Mouse (Mus musculus) gastrocnemius, adult 18-20 months (tissue): ENCODE data around the gene Hmgb4. TPM values are rescaled to one million over a fixed set of nuclear protein-coding genes. Genes with fewer than 3 reads are reported as not detected.

Source experiments
- DNase-seq: peaks from one replicate; pipeline ENCODE4 v3.0.0; 2021; ENCODE audit warnings: low spot score
- long read RNA-seq, 2 experiments: library from polyadenylated mRNA; stranded (forward); transcript quantifications; one replicate each; pipeline ENCODE4 v2.0.0; 2021
- total RNA-seq, 2 experiments: library from RNA; stranded (reverse); gene quantifications; 2 replicates each; pipeline ENCODE4 v1.2.3; 2021

The Hmgb4 gene
- total RNA-seq: not detected
- long read RNA-seq, experiment 1: 0 reads
- long read RNA-seq, experiment 2: 0 reads

DNA sequence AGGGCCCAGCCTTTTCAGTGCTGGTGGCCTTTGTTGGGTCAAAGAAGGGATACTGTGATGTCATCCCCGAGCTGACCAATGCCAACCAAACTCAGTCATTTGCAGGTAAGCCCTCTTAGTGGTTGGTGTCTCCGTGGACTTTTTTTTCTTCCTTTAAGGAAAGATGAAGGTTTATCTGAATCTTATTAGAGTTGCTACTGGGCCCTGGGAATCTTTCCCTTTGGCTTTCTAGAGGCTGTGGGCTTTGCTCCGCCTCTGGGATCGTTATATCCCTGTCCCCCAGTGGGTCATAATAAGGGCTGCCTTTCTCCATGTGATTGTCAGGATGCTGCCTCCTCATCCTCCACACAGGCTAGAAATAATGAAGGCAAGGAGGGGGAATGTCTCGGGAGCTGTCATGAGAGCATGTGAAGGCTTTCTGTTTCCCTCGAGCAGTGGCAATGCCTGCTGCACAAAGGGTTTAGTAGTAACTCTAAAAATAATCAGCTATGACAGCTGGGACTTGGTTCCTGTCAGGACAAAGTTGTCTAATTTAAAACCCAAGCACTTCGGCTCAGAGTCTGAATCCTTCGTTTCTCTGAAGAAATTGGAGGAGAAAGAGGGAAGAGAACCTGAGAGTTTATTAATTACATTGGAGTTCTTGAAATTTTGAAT lies at the start of gene Hmgb4:
Gene Hmgb4, minus strand, starts transcription at position 51 of the 654 bp plus-strand sequence.
- DNase-seq: no peak

DNA sequence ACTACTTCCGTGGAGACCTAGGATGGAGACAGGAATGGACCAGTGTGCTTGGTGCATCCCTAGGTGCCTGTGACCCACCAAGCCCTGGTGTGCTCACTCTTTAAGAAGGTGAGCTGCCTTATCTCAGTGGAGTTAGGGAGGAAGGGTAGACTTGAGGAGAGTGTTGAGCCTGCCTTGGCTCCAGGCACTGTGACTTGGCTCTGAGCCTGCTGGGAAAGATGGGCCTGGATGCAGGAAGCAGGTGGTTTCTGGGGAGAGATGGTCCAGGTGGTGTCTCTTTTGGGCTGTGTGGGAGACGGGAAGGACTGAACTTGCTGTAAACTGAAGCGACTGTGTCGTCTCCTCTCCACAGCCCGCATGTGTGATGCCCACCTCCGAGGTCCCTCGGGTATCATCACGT lies 45.3 kb upstream of the Hmgb4 start:
- DNase-seq: no peak

DNA sequence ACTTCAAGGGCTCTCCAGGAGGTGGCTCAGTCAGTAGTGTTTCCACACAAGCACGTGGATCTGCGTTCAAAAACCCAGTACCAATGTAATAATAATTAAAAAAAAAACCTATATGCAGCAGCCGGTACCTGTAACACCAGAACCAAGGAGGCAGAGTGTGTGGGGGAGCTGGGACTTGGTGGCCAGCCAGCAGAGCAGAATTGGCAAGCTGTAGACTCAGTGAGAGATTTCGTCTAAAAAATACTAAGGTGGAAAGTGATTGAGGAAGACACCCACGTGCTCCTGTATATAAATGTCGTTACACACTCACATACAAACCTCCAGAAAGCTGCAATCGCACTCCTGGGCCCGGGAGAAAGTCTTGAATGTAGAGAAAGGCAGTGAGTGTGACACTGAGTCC lies 43.3 kb upstream of the Hmgb4 start:
- no peak for DNase-seq

DNA sequence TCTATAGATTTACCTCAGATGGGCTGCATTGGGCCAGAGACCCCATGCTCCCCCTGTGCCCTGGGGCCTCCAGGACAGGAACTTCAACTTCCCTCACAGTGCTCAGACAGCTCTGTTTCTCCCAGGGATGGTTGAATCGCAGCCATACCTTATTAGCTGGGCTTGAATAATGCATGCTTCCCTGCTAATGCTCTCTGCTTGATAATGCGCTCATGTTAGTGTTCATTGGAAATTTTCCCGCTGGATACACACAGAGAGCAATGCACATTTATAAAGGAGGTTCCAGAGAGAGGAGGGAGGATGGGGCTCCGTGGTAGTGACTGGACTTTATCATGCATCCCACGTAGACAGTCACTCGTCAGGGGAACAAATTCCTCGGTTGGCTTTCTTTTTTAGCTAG lies 27.3 kb upstream of the Hmgb4 start:
- no peak for DNase-seq

DNA sequence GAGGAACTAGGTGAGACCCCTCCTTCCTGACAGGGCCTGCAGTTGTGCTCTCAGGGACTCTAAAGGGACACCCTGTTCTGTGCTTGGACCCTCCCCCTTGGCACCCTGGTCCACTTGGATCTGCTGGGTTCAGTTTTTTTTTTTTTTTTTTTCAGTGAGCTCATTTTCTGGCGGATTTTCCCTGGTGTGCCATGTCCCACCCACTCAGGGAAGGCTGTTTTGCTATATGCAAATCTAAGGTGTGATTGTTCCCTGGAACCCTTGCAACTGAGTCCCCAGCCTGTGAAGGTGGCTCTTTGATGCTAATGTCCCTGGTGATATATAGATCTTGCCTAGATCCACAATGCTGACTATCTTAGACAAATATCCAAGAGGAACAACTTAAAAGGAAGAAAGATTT lies 24.3 kb upstream of the Hmgb4 start:
- no peak for DNase-seq

DNA sequence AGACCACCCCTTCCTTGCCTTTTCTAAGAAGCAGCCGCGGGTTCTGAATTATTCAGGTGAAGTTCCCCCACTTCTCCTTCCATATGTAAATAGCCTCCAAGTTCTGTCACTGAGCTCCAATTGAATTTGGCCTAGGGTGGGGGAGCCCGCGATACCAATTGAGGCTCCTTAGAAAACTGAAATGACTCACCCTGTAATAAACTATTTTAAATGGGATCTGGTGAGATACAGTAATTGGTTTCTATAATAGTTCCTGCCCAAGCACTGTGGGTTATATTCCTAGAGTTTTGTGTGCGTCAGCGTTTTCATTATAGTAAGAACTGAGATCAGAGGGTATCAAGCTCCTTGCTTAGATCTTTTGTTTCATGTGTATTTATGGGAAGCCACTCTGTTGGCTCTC lies 14.8 kb upstream of the Hmgb4 start:
- no peak for DNase-seq

DNA sequence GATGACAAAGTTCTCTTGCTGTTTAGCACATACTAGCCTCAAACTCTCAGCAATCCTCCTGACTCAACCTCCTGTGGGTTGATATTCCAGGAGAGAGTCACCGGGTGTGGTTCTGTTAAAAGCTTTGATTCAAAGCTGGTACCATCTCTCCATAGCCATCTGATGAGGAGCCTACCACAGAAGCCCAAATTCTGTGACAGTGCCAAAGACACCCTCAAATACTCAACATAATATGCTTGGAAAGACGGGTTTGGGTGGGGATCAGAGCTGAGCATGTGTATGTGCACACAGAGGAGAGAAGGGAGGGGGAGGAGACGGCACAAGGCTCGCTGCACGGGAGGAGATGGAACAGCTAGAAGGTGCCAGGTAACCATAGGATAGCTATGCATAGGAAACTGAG lies 14.4 kb upstream of the Hmgb4 start:
- DNase-seq: no peak

DNA sequence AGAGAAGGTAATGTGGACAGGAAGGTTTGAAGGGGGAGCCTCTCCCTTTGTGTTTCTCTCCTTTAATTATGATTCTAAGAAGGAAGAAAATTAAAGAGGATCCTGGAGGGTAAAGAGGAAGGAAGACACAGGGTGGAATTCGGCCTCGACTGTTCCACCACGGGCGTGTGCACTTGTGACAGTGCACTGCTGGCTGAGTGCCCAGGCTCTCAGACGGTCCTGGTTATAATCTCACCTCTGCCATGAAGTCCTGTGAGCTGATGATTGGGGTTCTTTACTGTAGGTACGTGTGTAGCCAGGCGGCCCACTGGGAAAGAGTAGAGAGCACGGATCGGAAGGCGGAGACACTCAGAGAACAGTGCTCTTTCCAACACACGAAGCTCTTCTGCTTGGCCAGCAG lies 12.4 kb upstream of the Hmgb4 start:
- no peak for DNase-seq

DNA sequence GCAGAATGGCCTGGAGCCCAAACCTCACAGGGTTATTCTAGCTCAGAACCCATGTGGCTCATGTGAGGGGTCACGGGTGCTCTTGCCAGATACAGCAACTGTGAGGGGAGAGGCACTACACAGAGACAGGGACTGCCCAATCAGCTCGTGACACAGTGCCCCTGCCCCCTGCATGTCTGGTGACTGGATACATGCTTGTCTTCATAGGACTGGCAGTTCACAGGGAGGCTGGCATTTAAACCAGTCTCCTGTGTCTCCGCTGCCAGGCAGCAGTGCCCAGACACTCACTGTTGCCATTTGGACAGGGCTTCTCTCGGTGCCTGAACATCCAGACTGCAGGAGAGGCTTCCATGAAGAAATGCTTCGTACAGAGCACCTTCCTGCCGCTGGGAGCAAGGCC lies 11.7 kb upstream of the Hmgb4 start:
- peak; percentile 45 for DNase-seq

DNA sequence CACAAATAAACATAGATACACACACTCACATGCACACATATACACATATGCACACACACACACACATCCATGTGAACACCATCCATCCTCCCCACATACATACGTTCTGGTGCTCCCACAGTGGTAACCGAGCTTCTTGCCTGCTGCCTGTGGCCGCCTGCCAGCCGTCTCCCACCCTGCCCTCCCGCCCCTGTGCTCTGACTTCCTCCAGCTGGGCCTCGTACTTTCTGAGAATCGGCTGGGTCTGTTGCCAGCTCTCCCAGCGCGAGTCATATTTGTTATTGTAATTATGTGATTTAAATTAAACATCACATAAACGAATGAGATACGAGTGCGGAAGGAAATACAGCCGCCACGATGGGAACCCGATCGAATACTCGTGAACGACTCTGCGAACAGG lies 10.2 kb upstream of the Hmgb4 start:
- DNase-seq: no peak

DNA sequence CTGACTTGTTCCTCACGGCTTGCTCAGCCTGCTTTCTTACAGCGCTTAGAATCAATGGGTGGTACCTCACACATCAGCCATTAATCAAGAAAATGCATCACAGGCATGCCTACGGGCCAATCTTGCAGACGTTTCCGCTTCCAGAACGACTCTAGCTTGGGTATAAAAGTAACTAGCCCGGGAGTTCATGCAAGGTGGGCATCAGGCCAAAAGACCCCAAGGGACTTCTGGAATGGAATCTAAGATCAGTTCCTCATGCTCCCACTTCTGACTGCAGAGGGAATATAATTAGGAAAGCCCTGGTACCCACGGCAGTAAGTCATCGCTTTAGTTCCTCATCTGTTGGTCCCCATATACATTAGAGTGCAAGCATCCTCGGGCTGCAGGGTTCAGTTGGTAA lies 9.4 kb upstream of the Hmgb4 start:
- no peak for DNase-seq

DNA sequence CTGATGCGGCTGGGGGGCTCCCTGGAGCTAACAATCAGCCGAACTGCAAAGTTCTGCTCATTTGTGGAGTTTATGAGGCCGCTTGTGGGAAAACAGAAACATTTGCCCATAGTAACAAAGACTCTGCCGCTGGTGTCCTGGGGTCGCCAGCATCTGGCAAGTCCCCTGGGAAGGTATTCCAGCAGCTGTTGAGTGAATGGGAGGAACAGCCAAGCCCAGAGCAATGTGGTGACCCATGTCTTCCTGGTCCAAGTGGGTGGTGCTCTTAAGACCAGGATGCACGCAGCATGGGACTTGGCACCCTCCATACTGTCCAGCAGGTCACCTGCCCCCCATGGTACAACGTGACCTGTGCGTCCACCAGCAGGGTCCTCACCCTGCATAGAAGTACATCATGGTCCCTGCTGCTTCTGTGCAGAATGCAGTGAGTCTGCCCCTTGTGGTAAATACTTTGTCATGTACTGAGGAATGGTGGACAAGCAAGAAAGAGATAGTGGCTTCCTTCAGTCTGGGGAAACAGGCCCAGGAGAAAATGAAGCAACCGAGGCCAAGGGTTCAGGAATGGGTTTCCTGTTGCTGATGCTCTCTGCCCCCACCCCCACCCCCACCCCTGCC lies 8.6 kb upstream of the Hmgb4 start:
- DNase-seq: no peak

DNA sequence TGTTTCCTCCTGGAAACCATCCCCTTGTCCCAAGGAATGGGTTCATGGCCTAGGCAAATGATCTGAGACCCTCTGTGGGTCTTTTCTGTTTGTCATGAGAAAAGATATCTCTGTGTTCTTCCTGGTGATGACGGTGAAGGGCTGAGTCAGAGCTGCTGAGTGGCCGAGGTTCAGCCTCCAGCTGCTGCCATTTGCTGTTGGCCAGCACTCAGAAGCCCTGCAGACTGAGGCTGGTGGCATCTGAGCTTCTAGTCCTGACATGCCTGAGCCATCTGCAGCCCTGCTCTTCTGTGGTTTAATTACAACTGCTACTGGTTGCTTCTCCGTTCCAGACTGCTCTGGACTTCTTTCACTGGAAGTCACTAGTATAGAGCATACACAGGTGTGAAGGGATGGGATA lies 4.6 kb upstream of the Hmgb4 start:
- DNase-seq: no peak

DNA sequence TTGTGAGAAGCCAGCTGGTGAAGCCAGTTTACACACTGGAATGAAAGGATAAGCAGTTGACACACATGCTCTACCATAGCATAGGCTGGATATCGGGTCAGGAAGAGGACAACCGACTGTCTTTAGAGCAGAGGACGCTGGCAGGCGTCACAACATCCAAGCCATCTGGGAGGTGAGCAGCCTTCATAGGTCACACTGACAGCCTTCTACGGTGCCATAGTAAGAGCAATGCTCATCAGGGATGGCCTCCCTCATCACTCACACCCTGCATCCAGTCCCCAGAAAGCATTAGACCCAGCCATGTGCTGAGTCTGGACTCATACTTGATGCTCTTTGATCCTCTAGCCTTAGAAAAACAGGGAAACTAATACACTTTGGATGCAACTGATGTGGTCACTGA lies 3.7 kb upstream of the Hmgb4 start:
- DNase-seq: no peak

DNA sequence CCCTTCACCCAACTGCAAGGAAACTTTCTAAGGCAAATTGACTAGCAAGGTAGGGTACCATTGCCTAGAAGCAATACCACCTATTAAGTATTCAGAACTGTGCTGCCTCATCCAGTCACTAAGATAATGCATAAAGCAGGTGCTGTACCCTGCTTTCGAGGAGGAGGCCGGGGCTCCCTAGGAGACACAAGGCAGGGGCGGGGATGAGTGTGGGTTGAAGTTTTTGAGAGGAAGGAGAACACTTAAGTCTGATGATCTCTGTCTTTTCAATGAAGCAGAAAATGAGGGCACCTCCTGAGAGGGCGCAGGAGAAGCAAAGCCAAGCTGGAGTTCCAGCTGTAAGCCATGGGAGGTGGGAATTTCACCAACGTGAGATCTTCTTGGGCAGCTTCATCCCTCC lies 1.5 kb downstream of the Hmgb4 start:
- no peak for DNase-seq

DNA sequence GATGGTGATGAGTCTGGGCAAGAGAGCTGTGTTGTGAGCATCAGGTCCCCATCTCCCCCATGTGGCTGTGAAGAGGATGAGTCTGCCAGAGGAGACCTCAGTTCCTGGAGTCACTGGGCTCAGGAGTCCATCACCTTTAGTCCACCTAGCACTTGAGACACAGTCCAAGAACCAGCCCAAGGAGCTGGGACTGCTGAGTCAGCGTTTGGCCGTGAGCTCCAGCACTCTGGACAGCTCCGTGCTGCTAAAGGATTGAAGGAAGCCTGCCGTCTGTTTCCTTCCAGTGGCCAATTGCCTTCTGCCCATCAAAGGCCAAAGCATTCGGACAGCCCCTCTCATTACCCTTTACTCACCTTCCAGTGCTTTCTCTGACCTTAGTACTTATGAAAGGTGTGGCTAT lies 12.1 kb downstream of the Hmgb4 start:
- no peak for DNase-seq

DNA sequence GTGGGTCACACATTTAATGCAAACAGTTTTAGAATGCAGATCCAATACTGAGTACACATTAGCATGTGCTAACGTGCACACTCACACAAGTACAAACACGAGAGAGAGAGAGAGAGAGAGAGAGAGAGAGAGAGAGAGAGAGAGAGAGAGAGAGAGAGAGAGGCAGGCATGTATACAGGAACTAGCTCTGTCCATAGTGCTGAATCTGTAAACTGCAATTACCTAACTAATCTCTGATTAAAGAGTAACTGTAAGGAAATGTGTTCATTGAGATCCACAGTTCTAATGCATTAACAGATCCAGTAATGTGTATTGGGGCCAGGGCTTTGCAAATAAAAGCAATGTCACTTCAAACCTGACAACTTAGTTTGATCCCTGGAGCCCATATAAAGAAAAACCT lies 15.6 kb downstream of the Hmgb4 start:
- no peak for DNase-seq

DNA sequence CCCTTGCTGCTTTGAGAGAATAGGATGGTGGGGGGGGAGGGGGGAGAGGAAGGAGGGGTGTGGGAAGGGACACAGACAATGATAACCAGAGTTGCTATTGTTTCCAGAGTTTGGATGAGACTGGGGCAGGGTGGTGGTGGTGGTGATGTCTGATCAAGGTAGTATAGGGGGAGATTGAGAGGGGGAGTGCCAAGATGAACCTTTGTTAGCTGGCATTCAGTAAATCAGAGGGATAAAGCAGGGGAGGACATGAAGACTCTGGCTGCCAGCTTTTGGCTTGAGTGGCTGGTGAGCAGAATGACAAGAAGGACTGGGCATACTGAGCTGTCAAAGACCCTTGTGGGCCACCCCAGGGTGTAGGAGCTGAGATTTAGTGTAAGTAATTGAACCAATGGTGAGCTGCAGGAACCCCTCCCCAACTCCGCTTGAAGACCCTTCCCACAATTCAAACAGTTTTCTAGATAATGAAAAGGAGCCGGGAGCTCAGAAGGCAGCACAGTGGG lies 18.9 kb downstream of the Hmgb4 start:
- no peak for DNase-seq

DNA sequence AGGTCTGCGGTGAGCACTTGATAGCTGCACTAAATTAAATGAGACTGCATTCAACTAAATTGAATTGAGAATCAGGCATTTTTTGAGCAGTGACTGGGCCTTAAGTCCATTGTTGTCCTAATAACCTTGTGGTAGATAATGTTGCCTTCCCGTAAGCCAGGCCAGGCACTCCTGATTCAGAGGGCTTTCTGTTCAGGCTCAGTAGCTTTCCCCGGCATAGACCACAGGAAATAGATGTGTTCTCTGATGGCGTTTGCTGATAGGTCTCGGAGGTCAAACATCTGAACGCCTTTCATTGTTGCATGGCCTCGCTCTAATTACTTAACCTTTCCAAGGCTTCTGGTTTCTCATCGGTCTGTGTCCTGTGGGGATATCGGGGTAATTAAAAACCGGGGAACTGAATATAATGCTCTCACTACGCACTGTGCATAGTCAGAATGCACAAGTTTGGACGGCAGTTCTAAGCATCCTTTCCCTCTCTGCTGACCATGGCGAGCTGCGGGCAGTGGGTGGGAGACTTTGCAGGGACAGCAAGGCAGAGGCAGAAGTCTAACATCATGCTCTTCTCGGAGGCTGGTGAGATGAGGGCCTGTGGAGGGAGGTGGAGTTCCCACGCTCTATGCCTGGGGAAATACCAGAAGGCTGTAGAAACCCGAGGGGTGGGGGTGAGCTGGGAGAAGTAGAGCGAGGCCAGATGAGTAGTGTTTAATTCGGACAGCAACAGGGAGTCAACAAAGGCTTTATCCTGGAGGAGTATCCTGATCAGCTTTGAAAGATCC lies 19.5 kb downstream of the Hmgb4 start:
- DNase-seq: no peak

DNA sequence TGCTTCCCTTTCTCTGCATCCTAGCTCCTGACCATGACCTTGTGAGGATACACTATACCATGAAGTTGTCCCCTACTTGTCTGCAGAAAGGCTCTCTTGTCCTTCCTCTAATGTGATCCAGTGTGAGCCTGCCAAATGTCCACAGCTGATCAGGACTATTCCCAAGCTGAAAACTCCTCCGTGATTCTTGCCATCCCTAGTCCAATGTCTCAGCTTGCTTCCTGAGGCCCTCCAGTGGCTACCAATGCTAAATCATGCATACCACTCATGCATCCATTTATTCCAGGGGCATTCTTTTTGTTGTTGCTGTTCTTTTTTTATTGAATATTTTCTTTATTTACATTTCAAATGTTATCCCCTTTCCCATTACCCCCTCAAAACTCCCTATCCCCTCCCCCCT lies 21.6 kb downstream of the Hmgb4 start:
- no peak for DNase-seq

DNA sequence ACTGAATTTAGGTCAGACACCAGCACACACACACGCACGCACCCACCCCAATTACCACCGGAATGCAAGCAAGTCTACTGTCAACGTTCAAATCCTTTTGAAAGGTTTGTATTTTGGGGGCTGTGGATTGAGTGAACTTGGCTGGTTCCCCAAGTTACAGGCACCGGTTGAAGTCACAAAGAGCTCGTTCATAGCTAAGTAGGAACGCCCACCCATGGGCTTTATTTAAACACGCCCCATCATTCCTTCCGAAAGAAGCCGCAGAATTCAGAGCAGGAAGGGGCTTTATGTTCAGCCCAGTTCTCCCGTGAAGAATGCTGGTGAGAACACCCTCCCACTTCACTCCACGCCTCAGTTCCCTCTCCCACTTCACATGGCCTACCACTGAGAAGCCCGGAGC lies 27.3 kb downstream of the Hmgb4 start:
- no peak for DNase-seq

DNA sequence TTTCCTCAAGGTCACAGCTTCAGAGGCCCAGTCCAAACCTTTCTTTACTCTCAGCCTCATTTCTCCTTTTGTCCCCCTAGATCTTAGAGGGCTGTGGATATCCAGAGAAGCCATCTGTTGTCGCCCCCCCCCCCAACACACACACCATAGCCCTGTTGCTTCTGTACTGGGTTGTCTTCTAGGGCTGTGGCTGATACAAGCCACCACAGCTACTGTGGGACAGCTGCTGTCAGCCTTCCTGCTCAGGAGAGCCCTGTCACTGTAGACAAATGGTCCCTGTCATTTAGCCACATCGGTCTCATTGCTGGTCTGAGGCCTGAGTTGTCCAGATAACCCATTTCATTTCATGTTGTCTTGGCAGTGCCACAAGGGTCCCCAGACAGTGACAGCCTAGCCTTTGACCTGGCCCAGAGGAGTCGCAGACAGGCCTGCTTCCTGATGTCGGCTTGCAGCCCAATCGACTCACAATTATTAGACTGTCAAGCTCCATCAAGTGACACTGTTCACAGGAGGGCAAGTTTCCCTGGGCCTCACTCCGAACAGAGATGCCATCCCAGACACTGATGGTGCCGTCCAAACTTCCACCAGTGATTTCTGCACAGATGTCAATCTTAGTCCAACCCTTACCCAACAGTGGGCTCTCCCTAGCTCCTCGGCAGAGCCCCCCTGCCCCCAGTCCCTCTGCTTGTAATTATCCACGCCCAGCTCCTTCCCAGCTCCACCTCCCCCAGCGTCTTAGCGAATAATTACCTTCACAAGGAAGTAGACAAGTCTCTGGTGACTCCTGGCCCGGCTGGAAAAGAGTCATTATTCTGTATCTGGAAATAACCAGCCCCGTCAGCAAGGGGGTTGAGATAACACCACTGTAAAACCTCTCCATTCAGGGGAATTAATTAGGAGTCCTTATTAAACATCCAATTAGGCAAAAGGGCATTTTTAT lies 33.1 kb downstream of the Hmgb4 start:
- DNase-seq: no peak
